Mouse (Mus musculus) ovary, adult 10 weeks (tissue): Measurements from ENCODE around the gene Olfr74. TPM values are rescaled to one million over a fixed set of nuclear protein-coding genes. Genes with fewer than 3 reads are reported as not detected.

Experiments
- polyA plus RNA-seq: library from polyadenylated mRNA; stranded (reverse); fragments of 350-450 nt; fragmentation: Illumina TruSeq; extraction: RNeasy Lipid Tissue Mini Kit (QIAGEN cat#74804); gene quantifications from one replicate; pipeline ENCODE4 v1.2.3, GENCODE M21; 2014

Gene Olfr74
- polyA plus RNA-seq, result not detected

GRCm38 (mm10) chr2:87974563-87974962, at the start of gene Olfr74:
TSS of gene Olfr74 (minus strand) at chr2:87974663.

GRCm38 (mm10) chr2:88022474-88022873, 48.0 kb upstream of the Olfr74 start, which contains the start of gene Olfr1161:
TSS of gene Olfr1161 (plus strand) at chr2:88022774.

GRCm38 (mm10) chr2:88007515-88008318, 33.3 kb upstream of the Olfr74 start, which contains the start of gene Olfr1160:
TSS of gene Olfr1160 (minus strand) at chr2:88008268.

GRCm38 (mm10) chr2:87989813-87990212, 15.3 kb upstream of the Olfr74 start, which contains the start of gene Olfr1158:
TSS of gene Olfr1158 (plus strand) at chr2:87990113.

GRCm38 (mm10) chr2:87968199-87968598, 6.3 kb downstream of the Olfr74 start, which contains the start of gene Olfr1157:
TSS of gene Olfr1157 (minus strand) at chr2:87968299.

GRCm38 (mm10) chr2:87953000-87953399, 21.5 kb downstream of the Olfr74 start, which contains the start of gene Olfr1156:
TSS of gene Olfr1156 (minus strand) at chr2:87953100.

GRCm38 (mm10) chr2:87945037-87945436, 29.4 kb downstream of the Olfr74 start, which contains the start of gene Olfr1155:
TSS of gene Olfr1155 (minus strand) at chr2:87945137.

Other genes starting within 250 kb of the Olfr74 start
- not detected for gene Olfr1138, start 234.7 kb downstream of the Olfr74 start, polyA plus RNA-seq
- not detected for gene Olfr1140, start 230.9 kb downstream of the Olfr74 start, polyA plus RNA-seq
- not detected for gene Olfr1141, start 220.7 kb downstream of the Olfr74 start, polyA plus RNA-seq
- not detected for gene Olfr152, start 195.2 kb downstream of the Olfr74 start, polyA plus RNA-seq
- gene Olfr1143, start 174.1 kb downstream of the Olfr74 start, polyA plus RNA-seq, result not detected
- gene Olfr1145, start 164.8 kb downstream of the Olfr74 start, polyA plus RNA-seq, result not detected
- not detected for gene Olfr1148, start 144.1 kb downstream of the Olfr74 start, polyA plus RNA-seq
- gene Olfr1150-ps1, start 130.7 kb downstream of the Olfr74 start, polyA plus RNA-seq, result not detected
- gene Olfr1151, start 118.8 kb downstream of the Olfr74 start, polyA plus RNA-seq, result not detected
- gene Olfr1152, start 108.2 kb downstream of the Olfr74 start, polyA plus RNA-seq, result not detected
- not detected for gene Olfr1153, start 79.7 kb downstream of the Olfr74 start, polyA plus RNA-seq
- gene Olfr1154, start 69.5 kb downstream of the Olfr74 start, polyA plus RNA-seq, result not detected
- gene Olfr1155, start 29.5 kb downstream of the Olfr74 start, polyA plus RNA-seq, result not detected
- not detected for gene Olfr1156, start 21.6 kb downstream of the Olfr74 start, polyA plus RNA-seq
- gene Olfr1157, start 6.4 kb downstream of the Olfr74 start, polyA plus RNA-seq, result not detected
- not detected for gene Olfr1158, start 15.4 kb upstream of the Olfr74 start, polyA plus RNA-seq
- gene Olfr1160, start 33.6 kb upstream of the Olfr74 start, polyA plus RNA-seq, result not detected
- gene Olfr1161, start 48.1 kb upstream of the Olfr74 start, polyA plus RNA-seq, result not detected
- gene Olfr73, start 63.0 kb upstream of the Olfr74 start, polyA plus RNA-seq, result not detected
- gene Olfr1162, start 76.5 kb upstream of the Olfr74 start, polyA plus RNA-seq, result not detected
- gene Olfr1163, start 97.2 kb upstream of the Olfr74 start, polyA plus RNA-seq, result not detected
- gene Olfr1164, start 119.3 kb upstream of the Olfr74 start, polyA plus RNA-seq, result not detected
- gene Olfr1166, start 153.6 kb upstream of the Olfr74 start, polyA plus RNA-seq, result not detected
- gene Olfr1167, start 180.5 kb upstream of the Olfr74 start, polyA plus RNA-seq, result not detected
- gene Olfr1168, start 207.2 kb upstream of the Olfr74 start, polyA plus RNA-seq, result not detected